Mouse (Mus musculus) WW6 (cell line): Measurements from ENCODE around the gene Fgfr2.
A peak's percentile ranks its signal among the peaks of the same experiment; 100 is the strongest.

Experiments used
- DNase-seq: peaks from one replicate; pipeline ENCODE4 v3.0.0-alpha.2; 2013; ENCODE audit warnings: low read depth, low spot score

Gene Fgfr2

DNA sequence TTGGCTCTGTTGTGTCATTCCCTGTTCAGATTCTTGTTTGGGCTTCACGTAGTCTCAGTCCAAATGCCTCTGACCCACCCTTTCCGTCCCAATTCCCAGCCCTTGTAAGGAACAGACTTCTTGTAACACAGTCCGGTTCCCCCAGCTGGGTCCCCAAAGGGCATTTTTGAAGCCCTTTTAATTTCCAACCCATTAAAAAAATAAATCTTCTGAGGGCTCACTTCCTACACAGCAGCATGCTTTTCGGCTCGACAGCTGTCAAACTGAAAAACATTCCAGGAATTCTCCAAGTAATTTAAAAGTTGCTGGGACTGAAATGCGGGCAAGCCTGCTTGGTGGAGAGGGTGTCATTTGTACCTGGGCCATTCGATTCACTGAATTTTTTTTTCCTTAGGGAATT, 1474.9 kb downstream of the Fgfr2 start:
- no peak for DNase-seq

DNA sequence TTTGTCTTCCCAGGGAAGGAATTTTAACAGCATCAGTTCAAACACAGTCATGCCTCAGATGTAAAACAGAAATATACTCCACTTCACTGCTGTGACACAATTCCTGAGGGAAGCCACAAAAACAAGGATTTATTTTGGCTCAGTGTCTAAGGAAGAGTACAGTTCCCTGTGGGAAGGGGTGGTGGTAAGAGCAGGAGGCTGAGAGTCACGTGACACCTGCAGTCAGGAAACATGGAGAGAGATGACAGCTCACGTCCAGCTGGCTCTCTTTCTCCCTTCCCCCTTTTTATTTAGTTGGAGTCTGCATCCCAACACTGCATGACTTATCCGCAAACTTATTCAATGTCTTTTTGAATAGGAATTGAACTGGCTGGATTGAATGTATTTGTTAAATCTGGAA, 1475.6 kb downstream of the Fgfr2 start:
- DNase-seq = no peak

DNA sequence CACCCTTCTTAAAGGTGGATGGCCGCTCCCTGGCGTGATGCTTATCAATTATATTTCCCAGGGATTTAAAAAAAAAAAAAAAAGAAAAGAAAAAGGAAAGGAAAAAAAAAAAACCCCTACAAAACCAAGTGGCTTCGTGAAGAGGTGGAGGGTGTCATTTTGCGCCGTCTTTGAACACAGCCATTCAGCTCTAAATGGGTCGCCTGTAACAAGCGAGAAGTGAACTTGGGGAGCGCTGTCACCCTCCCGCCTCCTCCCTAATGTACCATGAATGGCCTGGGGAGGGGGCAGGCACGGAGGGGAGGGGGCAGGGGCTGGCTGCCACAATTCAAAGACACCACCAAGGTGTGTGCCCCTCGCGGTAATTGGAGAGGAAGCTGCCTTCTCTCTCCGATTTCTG, 1478.6 kb downstream of the Fgfr2 start:
- no peak for DNase-seq

- no peak for DNase-seq
Observed at GRCm38 (mm10) chr7:131644051-131644450, 1479.1 kb downstream of the Fgfr2 start.

- DNase-seq = no peak
Observed at GRCm38 (mm10) chr7:131643341-131643840, 1479.8 kb downstream of the Fgfr2 start.

DNA sequence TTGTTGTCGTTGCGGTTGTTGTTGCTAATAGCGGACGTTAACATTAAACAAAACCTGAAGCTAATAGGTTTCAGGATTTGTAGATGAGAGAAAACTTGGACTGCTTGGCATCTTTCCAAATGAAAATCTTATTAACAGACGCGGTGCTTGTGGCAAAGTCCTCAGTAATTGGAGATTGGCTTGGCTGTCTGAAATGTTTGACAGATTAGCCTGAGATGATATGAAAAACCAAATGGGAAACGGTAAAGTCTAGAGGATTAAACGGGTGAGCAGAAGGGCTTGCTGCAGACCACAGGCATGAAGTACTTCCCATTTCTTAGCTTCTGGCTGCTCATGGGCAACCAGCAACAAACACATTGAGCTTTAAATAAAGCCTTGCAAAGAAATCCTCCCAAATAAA, 1493.6 kb downstream of the Fgfr2 start:
- DNase-seq = no peak

DNA sequence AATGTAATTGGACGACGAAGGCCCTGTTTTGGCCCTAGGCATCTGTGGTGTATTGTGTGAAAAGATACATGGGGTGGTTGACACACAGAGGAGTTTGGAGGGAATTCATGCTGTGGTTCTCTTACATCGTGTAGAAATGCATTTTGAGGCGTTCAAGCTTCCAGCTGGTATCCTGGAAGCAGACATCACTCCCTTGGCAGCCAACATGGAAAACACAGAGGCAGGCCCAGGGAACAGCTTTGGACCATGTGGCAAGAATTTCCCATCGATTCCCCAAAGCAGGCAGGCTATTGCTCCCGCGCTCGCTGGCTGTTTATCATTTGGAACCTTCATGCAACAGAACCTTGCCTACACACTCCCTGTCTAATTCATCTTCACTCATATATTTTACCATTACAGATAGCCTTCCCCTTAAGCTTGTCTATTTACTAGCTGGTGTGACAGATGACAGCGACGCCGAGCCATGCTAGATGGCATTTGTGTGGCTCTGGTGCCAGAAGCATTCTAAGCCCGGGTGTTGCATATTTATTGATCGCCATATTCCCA, 1494.2 kb downstream of the Fgfr2 start:
- no peak for DNase-seq

DNA sequence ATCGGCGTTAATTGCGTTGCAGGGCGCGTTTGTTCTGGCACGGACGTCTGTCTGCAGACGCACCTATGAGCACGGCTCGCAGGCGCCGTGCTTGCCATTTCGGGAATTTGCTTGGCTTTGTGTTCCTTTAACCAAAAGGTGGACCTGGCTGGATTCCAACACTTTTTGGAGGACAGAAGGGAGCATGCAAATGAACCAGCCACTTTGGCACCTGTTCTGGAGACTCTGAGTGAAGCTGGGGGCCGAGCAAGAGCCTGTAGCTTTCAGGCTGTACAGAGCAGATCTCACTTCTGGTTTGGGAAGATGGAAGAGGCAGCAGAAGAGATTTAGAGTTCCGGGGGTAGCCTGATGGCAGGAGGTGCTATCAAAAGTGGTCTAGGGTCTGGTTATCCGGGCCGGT, 1494.8 kb downstream of the Fgfr2 start:
- DNase-seq = no peak

- peak; percentile 38 for DNase-seq
Observed at GRCm38 (mm10) chr7:131609677-131610076, 1513.5 kb downstream of the Fgfr2 start.

- no peak for DNase-seq
Observed at GRCm38 (mm10) chr7:131608049-131608448, 1515.1 kb downstream of the Fgfr2 start.

- no peak for DNase-seq
Observed at GRCm38 (mm10) chr7:131605481-131605880, 1517.7 kb downstream of the Fgfr2 start.

GRCm38 (mm10) chr7:131604946-131605345, 1518.2 kb downstream of the Fgfr2 start:
- no peak for DNase-seq

DNA sequence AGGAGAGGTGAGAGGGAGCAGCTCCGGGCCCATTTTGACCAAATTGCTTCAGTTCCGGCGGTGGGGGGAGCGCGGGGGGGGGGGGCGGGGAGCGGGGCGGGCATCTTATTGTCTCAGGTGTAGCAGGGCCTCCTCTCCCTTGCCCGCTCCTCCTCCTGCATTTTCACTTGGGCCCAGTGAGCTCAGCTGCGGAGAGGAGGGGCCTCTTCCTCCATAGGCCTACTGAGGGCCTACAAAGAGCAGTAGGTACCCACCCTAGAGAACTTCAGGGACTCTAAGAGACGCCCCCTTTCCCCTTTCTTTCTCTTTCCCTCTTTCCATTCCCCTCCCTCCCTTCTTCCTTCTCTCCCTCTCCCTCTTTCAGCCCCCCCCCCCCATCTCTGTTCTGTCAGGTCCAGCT, 1520.0 kb downstream of the Fgfr2 start:
- DNase-seq = no peak

GRCm38 (mm10) chr7:131602106-131602505, 1521.0 kb downstream of the Fgfr2 start:
- DNase-seq = no peak

- DNase-seq = no peak
Observed at GRCm38 (mm10) chr7:131598483-131598824, 1524.7 kb downstream of the Fgfr2 start.

GRCm38 (mm10) chr7:131597779-131598482, 1525.2 kb downstream of the Fgfr2 start:
- DNase-seq = no peak

GRCm38 (mm10) chr7:131585551-131585950, 1537.6 kb downstream of the Fgfr2 start:
- DNase-seq = no peak

GRCm38 (mm10) chr7:131582178-131582577, 1541.0 kb downstream of the Fgfr2 start:
- DNase-seq = no peak

DNA sequence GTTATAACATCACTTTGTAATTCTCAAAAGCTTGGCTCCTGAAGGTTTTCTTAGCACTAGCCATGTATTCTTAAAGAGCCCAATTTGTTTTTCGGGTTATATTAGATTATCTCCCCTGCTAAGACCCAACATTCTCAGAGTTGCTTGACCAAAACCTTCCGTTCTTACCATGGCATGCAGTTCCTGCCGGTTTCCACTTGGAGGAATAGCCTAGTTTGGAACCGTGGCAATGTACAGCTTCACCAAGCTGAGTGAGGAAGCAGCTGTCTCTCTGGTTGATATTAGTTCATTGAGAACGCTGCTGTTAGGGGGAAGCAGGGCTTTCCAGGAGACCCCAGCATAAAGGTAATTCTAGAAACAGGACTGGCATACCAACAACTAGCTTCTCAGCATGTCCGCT, 1547.9 kb downstream of the Fgfr2 start:
- no peak for DNase-seq

DNA sequence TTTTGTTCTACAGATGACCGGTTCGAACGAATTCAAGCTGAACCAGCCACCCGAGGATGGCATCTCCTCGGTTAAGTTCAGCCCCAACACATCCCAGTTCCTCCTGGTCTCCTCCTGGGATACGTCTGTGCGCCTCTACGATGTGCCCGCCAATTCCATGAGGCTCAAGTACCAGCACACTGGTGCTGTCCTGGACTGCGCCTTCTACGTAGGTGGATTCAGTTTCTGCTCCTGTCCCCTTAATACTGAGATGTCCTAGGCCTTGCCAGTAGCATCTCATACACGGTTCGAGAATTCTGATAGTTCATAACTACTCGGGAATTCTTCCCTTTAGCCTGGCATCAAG, 1562.5 kb downstream of the Fgfr2 start:
- DNase-seq = no peak

GRCm38 (mm10) chr7:131559986-131560696, 1563.0 kb downstream of the Fgfr2 start, which contains the start of gene Bub3:
TSS of gene Bub3 (plus strand) at chr7:131560222.
- peak; percentile 70 for DNase-seq

DNA sequence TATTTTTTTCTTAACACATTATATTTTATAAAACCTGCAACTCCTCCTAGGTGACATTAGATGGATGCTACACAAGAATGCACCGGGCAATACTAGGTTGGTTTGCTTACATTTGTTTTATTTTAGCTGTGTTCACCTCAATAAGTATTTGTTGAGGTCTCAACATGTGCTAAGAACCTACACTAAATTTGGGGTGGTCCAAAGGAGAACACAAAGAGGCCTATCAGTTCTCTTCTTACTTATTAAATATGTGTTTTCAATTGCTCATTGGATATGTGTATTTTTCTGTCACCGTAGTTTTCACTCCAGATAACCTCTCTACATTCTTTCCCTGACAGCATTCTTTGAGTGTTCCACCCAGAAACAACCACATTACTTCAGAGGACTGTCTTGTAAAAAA, 1565.4 kb downstream of the Fgfr2 start:
- no peak for DNase-seq
